Mouse (Mus musculus): ENCODE data around the gene Eng. TPM values are rescaled to one million over a fixed set of nuclear protein-coding genes. Genes with fewer than 3 reads are reported as not detected.

Gene Eng
- total RNA-seq, 1 experiment: 18.3 TPM

DNA sequence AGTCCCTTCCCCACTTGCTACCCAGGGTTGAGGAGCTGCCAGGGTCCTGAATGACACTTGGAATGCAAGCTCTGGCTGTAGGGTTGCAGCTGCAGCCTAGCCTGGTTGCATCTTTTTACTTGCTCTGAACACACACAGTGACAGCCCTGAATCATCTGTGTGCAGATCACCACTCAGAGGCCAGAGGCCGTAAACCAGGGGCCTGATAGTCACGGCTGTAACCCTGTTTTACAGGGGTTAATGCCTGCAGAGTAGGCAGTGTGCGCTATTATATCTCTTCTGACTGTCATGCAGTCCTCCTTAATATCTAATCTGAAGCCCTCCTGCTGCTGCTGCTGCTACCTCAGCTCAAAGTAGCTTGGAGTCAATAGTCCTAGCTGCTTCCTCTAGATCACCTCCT is 23.5 kb downstream of the Eng start:
- no peak for DNase-seq (ENCODE audit: low read depth, low spot score)
- in situ Hi-C loops (cut with MboI; ENCODE audit: low sequenced_read_pairs in 2 of 2, unreplicated experiment in 2 of 2): no loop called here
- no peak for TF ChIP-seq MAFK (IDR thresholded peaks at IDR 0.05; ENCODE audit: insufficient read depth, low read depth, low read length)
- no peak for TF ChIP-seq ZC3H11A (IDR thresholded peaks at IDR 0.05; ENCODE audit: borderline replicate concordance, low read depth, low read length)
- TF ChIP-seq CHD2 (IDR thresholded peaks at IDR 0.05; ENCODE audit: low read depth, low read length): no peak
- no peak for TF ChIP-seq ZNF384 (IDR thresholded peaks at IDR 0.05; ENCODE audit: low read depth, low read length)
- no peak for TF ChIP-seq HCFC1 (IDR thresholded peaks at IDR 0.05; ENCODE audit: borderline replicate concordance, insufficient read depth, low read length)
- H3K9ac ChIP-seq (ENCODE audit: insufficient read depth, low read depth, low read length, poor library complexity, severe bottlenecking): no peak overlapping the region
- H3K27ac ChIP-seq (ENCODE audit: insufficient read depth, low read depth, low read length, poor library complexity, severe bottlenecking): no peak overlapping the region
- H3K36me3 ChIP-seq (ENCODE audit: control insufficient read depth, insufficient read depth, low read length, poor library complexity, severe bottlenecking): peaks cover 25% of the 10 kb centered on the region
- H3K4me1 ChIP-seq (ENCODE audit: control insufficient read depth in 2 of 2, insufficient read depth in 2 of 2, low read length in 2 of 2, poor library complexity in 1 of 2): peaks cover 0 to 5% of the 10 kb centered on the region in 2 experiments; a peak in 2 of 4 replicates
- H3K9me3 ChIP-seq (ENCODE audit: control insufficient read depth, insufficient read depth, low read depth, low read length): no peaks in the 10 kb centered on the region
- H3K4me3 ChIP-seq (ENCODE audit: insufficient read depth in 1 of 2, low read depth in 1 of 2, low read length in 2 of 2, poor library complexity in 1 of 2, severe bottlenecking in 1 of 2): no peak overlapping the region

DNA sequence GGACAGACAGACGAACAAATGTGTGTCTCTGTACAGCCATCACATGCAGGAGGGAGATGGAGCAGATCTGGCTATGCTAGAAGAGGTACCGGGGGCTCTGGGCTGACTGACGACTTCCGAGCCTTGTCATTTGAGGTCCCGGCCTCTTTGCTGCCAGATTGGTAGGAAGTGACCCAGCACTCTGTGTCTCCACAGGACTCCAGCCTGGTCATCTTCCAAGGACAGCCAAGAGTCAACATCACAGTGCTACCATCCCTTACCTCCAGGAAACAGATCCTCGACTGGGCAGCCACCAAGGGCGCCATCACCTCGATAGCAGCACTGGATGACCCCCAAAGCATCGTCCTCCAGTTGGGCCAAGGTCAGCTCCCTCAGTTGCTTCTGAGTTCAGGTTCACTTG is 24.8 kb downstream of the Eng start:
- in situ Hi-C loops (cut with MboI; ENCODE audit: low sequenced_read_pairs in 2 of 2, unreplicated experiment in 2 of 2): no loop called here
- no peak overlapping the region for H3K27ac ChIP-seq (ENCODE audit: insufficient read depth, low read depth, low read length, poor library complexity, severe bottlenecking)
- DNase-seq (ENCODE audit: low read depth, low spot score): no peak

DNA sequence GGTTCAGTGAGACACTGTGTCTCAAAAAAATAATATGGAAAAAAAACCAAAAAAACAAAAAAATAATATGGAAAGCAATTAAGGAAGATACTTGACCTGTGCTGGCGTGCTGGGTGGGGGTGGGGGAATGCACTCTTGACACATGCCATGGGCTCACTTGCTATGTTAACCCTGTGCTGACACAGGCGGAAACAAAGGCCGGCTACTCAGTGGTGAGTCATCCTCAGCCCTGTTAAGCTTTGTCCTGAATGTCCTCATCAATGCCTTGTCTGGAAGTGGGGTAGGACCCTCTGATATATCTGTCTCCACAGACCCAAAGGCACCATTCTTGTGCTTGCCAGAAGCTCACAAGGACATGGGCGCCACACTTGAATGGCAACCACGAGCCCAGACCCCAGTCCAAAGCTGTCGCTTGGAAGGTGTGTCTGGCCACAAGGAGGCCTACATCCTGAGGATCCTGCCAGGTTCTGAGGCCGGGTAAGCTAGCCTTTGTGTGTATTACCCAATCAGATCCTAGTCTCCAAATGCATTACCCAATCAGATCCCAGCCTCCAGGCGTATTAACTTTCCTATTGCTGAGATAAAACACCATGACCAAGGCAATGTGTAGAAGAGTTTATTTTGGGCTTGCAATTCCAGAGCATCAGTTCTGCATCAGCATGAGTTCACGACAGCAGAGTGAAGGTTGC is 25.7 kb downstream of the Eng start:
- no peak overlapping the region for H3K27ac ChIP-seq (ENCODE audit: insufficient read depth, low read depth, low read length, poor library complexity, severe bottlenecking)
- in situ Hi-C loops (cut with MboI; ENCODE audit: low sequenced_read_pairs in 2 of 2, unreplicated experiment in 2 of 2): no loop called here

More for the DNA sequence above, 24.8 kb downstream of the Eng start:
- no peak for TF ChIP-seq ZNF384 (IDR thresholded peaks at IDR 0.05; ENCODE audit: low read depth, low read length)
- TF ChIP-seq MAFK (IDR thresholded peaks at IDR 0.05; ENCODE audit: insufficient read depth, low read depth, low read length): no peak
- no peak for TF ChIP-seq CHD2 (IDR thresholded peaks at IDR 0.05; ENCODE audit: low read depth, low read length)
- TF ChIP-seq ZC3H11A (IDR thresholded peaks at IDR 0.05; ENCODE audit: borderline replicate concordance, low read depth, low read length): no peak
- TF ChIP-seq HCFC1 (IDR thresholded peaks at IDR 0.05; ENCODE audit: borderline replicate concordance, insufficient read depth, low read length): no peak
- Histone ChIP-seq H3K4me3 (ENCODE audit: insufficient read depth in 1 of 2, low read depth in 1 of 2, low read length in 2 of 2, poor library complexity in 1 of 2, severe bottlenecking in 1 of 2) (no peak overlapping the region), H3K36me3 (ENCODE audit: control insufficient read depth, insufficient read depth, low read length, poor library complexity, severe bottlenecking) (peaks cover 25% of the 10 kb centered on the region), H3K9me3 (ENCODE audit: control insufficient read depth, insufficient read depth, low read depth, low read length) (no peaks in the 10 kb centered on the region), H3K9ac (ENCODE audit: insufficient read depth, low read depth, low read length, poor library complexity, severe bottlenecking) (no peak overlapping the region), H3K4me1 (ENCODE audit: control insufficient read depth in 2 of 2, insufficient read depth in 2 of 2, low read length in 2 of 2, poor library complexity in 1 of 2) (no peaks in the 10 kb centered on the region)

DNA sequence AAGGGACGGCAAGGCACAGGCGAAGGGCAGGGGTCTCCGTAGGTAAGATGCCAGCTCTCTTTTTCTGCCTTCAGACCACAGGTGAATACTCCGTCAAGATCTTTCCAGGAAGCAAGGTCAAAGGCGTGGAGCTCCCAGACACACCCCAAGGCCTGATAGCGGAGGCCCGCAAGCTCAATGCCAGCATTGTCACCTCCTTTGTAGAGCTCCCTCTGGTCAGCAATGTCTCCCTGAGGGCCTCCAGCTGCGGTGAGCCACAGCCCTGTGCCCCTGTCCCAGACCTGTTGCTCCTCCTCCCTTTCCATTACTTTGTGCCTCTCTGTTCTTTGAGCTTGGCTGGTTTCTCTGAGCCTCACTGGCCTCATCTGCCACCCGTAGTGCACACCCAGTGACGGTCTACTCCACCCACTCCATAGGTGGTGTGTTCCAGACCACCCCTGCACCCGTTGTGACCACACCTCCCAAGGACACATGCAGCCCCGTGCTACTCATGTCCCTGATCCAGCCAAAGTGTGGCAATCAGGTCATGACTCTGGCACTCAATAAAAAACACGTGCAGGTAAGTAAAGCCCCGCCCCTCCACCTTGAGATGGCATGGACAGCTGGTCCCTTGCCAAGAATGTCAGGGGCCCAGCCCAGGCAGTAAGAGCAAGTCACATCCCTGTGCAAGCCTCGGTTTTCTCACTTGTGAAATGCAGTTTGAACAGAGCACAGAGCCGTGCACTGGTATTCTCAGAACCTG is 27.0 kb downstream of the Eng start:
- TF ChIP-seq HCFC1 (IDR thresholded peaks at IDR 0.05; ENCODE audit: borderline replicate concordance, insufficient read depth, low read length): no peak
- TF ChIP-seq ZC3H11A (IDR thresholded peaks at IDR 0.05; ENCODE audit: borderline replicate concordance, low read depth, low read length): no peak
- TF ChIP-seq CHD2 (IDR thresholded peaks at IDR 0.05; ENCODE audit: low read depth, low read length): no peak
- TF ChIP-seq MAFK (IDR thresholded peaks at IDR 0.05; ENCODE audit: insufficient read depth, low read depth, low read length): no peak
- no peak for TF ChIP-seq ZNF384 (IDR thresholded peaks at IDR 0.05; ENCODE audit: low read depth, low read length)
- in situ Hi-C loops (cut with MboI; ENCODE audit: low sequenced_read_pairs in 2 of 2, unreplicated experiment in 2 of 2): no loop called here
- peaks cover 29% of the 10 kb centered on the region for H3K36me3 ChIP-seq (ENCODE audit: control insufficient read depth, insufficient read depth, low read length, poor library complexity, severe bottlenecking)
- H3K9ac ChIP-seq (ENCODE audit: insufficient read depth, low read depth, low read length, poor library complexity, severe bottlenecking): no peak overlapping the region
- H3K4me3 ChIP-seq (ENCODE audit: insufficient read depth in 1 of 2, low read depth in 1 of 2, low read length in 2 of 2, poor library complexity in 1 of 2, severe bottlenecking in 1 of 2): no peak overlapping the region
- DNase-seq (ENCODE audit: low read depth, low spot score): no peak
- H3K4me1 ChIP-seq (ENCODE audit: control insufficient read depth in 2 of 2, insufficient read depth in 2 of 2, low read length in 2 of 2, poor library complexity in 1 of 2): no peaks in the 10 kb centered on the region
- no peak overlapping the region for H3K27ac ChIP-seq (ENCODE audit: insufficient read depth, low read depth, low read length, poor library complexity, severe bottlenecking)
- H3K9me3 ChIP-seq (ENCODE audit: control insufficient read depth, insufficient read depth, low read depth, low read length): no peaks in the 10 kb centered on the region

More for the DNA sequence above, 25.7 kb downstream of the Eng start:
- Histone ChIP-seq H3K9ac (ENCODE audit: insufficient read depth, low read depth, low read length, poor library complexity, severe bottlenecking) (no peak overlapping the region), H3K4me1 (ENCODE audit: control insufficient read depth in 2 of 2, insufficient read depth in 2 of 2, low read length in 2 of 2, poor library complexity in 1 of 2) (no peaks in the 10 kb centered on the region), H3K9me3 (ENCODE audit: control insufficient read depth, insufficient read depth, low read depth, low read length) (no peaks in the 10 kb centered on the region), H3K36me3 (ENCODE audit: control insufficient read depth, insufficient read depth, low read length, poor library complexity, severe bottlenecking) (peaks cover 25% of the 10 kb centered on the region), H3K4me3 (ENCODE audit: insufficient read depth in 1 of 2, low read depth in 1 of 2, low read length in 2 of 2, poor library complexity in 1 of 2, severe bottlenecking in 1 of 2) (no peak overlapping the region)
- DNase-seq (ENCODE audit: low read depth, low spot score): no peak
- TF ChIP-seq HCFC1 (IDR thresholded peaks at IDR 0.05; ENCODE audit: borderline replicate concordance, insufficient read depth, low read length) (no peak), MAFK (IDR thresholded peaks at IDR 0.05; ENCODE audit: insufficient read depth, low read depth, low read length) (no peak), ZC3H11A (IDR thresholded peaks at IDR 0.05; ENCODE audit: borderline replicate concordance, low read depth, low read length) (no peak), ZNF384 (IDR thresholded peaks at IDR 0.05; ENCODE audit: low read depth, low read length) (no peak), CHD2 (IDR thresholded peaks at IDR 0.05; ENCODE audit: low read depth, low read length) (no peak)

Data from ES-E14 (cell line).